ENCODE assay signal across 20 mouse cellular contexts in genomic region chr4:129354236-129354635, GRCm38 (mm10). TPM values are rescaled to one million over a fixed set of nuclear protein-coding genes. Genes with fewer than 3 reads are reported as not detected.
DNase-seq lines count a peak whose midpoint lies in the region; ATAC-seq and TF ChIP-seq lines count a peak whose summit lies in the region.
"Had no signal": no experiment of that assay in that cellular context is flagged by ENCODE, and none has a peak within 500 bp of the region (broad histone marks: within the 10 kb centered on the region; RNA-seq: fewer than 3 reads in every experiment).

No protein-coding gene starts in this region.

- H3K27ac ChIP-seq in thymus, adult 2 months (ENCODE audit: control insufficient read depth, insufficient read depth, low read length) = no peak overlapping the region
- H3K27ac ChIP-seq: embryonic facial prominence, embryonic 12.5 days; heart, adult 2 months; hindbrain, embryonic 15.5 days; midbrain, embryonic 12.5 days; neural tube, embryonic 15.5 days had no signal

- DNase-seq in left cerebral cortex, adult 18-20 months (ENCODE audit: low spot score in 2 of 2) = peak; percentile 9 to 10
- no peak for DNase-seq in left cerebral cortex, adult 9 months (ENCODE audit: low spot score in 2 of 2)
- peak; percentile 22 for DNase-seq in thymus, adult 2 months
- no peak for DNase-seq in thymus, postnatal 0 days (ENCODE audit: low spot score)
- DNase-seq in splenic B cell, adult 2 months (ENCODE audit: low read depth, low spot score) = peak; percentile 78
- DNase-seq in urinary bladder, postnatal 4 days (ENCODE audit: low spot score in 2 of 2) = no peak
- DNase-seq: adrenal gland, postnatal 36 days; cerebellum, adult 9-10 months; forebrain, postnatal 0 days; kidney, adult 11 months; left cerebral cortex, postnatal 4 days; lung, embryonic 14.5 days; lung, postnatal 4 days had no signal

- peak; percentile 54 for ATAC-seq in activated CD4-positive, CD25-positive, alpha-beta regulatory T cell, adult 4 months
- ATAC-seq: forebrain, postnatal 0 days had no signal

- no peak for TF ChIP-seq POLR2A in thymus, adult 2 months (IDR thresholded peaks at IDR 0.05; ENCODE audit: control insufficient read depth, extremely low read depth, insufficient read depth, low read length, poor library complexity)

- H3K4me3 ChIP-seq in thymus, adult 2 months (ENCODE audit: control insufficient read depth, insufficient read depth, low read length) = no peak overlapping the region
- H3K4me3 ChIP-seq: embryonic facial prominence, embryonic 12.5 days; heart, adult 2 months; hindbrain, embryonic 15.5 days; midbrain, embryonic 12.5 days; myocyte; neural tube, embryonic 15.5 days had no signal

- TF ChIP-seq CTCF in thymus, adult 2 months (IDR thresholded peaks at IDR 0.05; ENCODE audit: borderline replicate concordance, control insufficient read depth, extremely low read depth, insufficient read depth, low read length, poor library complexity) = no peak

- H3K36me3 ChIP-seq in thymus, adult 2 months (ENCODE audit: control insufficient read depth, insufficient read depth, low read length) = peaks cover 3% of the 10 kb centered on the region; the same call in 1 of the 2 replicates
- H3K36me3 ChIP-seq in splenic B cell, adult 2 months (ENCODE audit: control insufficient read depth, insufficient read depth, low read length, poor library complexity, severe bottlenecking) = no peaks in the 10 kb centered on the region

- 72% methylated on average over 15 of the region's 15 CpGs for WGBS in thymus, adult 2 months

- H3K27me3 ChIP-seq in thymus, adult 2 months (ENCODE audit: control insufficient read depth, insufficient read depth, low read length) = no peaks in the 10 kb centered on the region
- H3K27me3 ChIP-seq in splenic B cell, adult 2 months (ENCODE audit: control insufficient read depth, insufficient read depth, low read length, poor library complexity, severe bottlenecking) = no peaks in the 10 kb centered on the region
- H3K27me3 ChIP-seq: embryonic facial prominence, embryonic 12.5 days; hindbrain, embryonic 15.5 days; midbrain, embryonic 12.5 days; neural tube, embryonic 15.5 days had no signal

- peaks cover 4% of the 10 kb centered on the region for H3K4me1 ChIP-seq in thymus, adult 2 months (replicated peaks; ENCODE audit: control insufficient read depth, insufficient read depth, low read length)
- H3K4me1 ChIP-seq: embryonic facial prominence, embryonic 12.5 days; hindbrain, embryonic 15.5 days; midbrain, embryonic 12.5 days; neural tube, embryonic 15.5 days had no signal

RNA-seq across cellular contexts. Expression of gene Zbtb8os, which starts 18.7 kb away (rescaled TPM):
- 10 to 100 TPM; 28.5 to 31.9 TPM for total RNA-seq in left cerebral cortex, adult 18-20 months (2021)
- polyA plus RNA-seq in thymus, adult 2 months (2012; rRNA removed) = 14.3 and 14.4 TPM in 2 replicates
- polyA plus RNA-seq in thymus, postnatal 0 days (2015; fragmentation: Nextera tagmentation; extraction: Ambion mirVana) = 87.7 and 96.2 TPM in 2 replicates
- polyA plus RNA-seq in activated CD4-positive, CD25-positive, alpha-beta regulatory T cell, adult 4 months (2017; shearing (Covaris generic)) = 100 to 1,000 TPM; 117 TPM

RNA-seq across cellular contexts. Expression of gene Rbbp4, which starts 19.1 kb away (rescaled TPM):
- 100 to 1,000 TPM; 122 to 129 TPM for total RNA-seq in left cerebral cortex, adult 18-20 months (2021)
- 55.5 and 61.0 TPM in 2 replicates for polyA plus RNA-seq in thymus, adult 2 months (2012; rRNA removed)
- 504 and 513 TPM in 2 replicates for polyA plus RNA-seq in thymus, postnatal 0 days (2015; fragmentation: Nextera tagmentation; extraction: Ambion mirVana)
- polyA plus RNA-seq in activated CD4-positive, CD25-positive, alpha-beta regulatory T cell, adult 4 months (2017; shearing (Covaris generic)) = 100 to 1,000 TPM; 309 to 413 TPM

RNA-seq across cellular contexts. Expression of gene Zbtb8a, which starts 23.7 kb away (rescaled TPM):
- total RNA-seq in left cerebral cortex, adult 18-20 months (2021) = 1 to 10 TPM; 4.8 to 5.0 TPM
- 3.3 and 3.6 TPM in 2 replicates for polyA plus RNA-seq in thymus, adult 2 months (2012; rRNA removed)
- polyA plus RNA-seq in thymus, postnatal 0 days (2015; fragmentation: Nextera tagmentation; extraction: Ambion mirVana) = 6.0 and 6.6 TPM in 2 replicates
- 1 to 10 TPM; 4.4 to 5.3 TPM for polyA plus RNA-seq in activated CD4-positive, CD25-positive, alpha-beta regulatory T cell, adult 4 months (2017; shearing (Covaris generic))

Comparison
In these comparisons a context has a peak if more than half of its experiments do, and no peak if none do; other contexts are left out.
1. DNase-seq: peak in left cerebral cortex, adult 18-20 months (2 of 2), thymus, adult 2 months (single experiment) and splenic B cell, adult 2 months (single experiment); none in left cerebral cortex, adult 9 months (0 of 2), thymus, postnatal 0 days (single experiment) and urinary bladder, postnatal 4 days (0 of 2).